Mouse (Mus musculus) kidney, embryonic 16.5 days (tissue): ENCODE measurements around the gene Nr2c2ap. TPM values are rescaled to one million over a fixed set of nuclear protein-coding genes. Genes with fewer than 3 reads are reported as not detected.
A peak's percentile ranks its signal among the peaks of the same experiment; 100 is the strongest.

Experiments
- ATAC-seq: fragments of 200-750 bp; cut with Nextera tagmentation; 2 replicates; pipeline ENCODE4 v1.8.0; 2017; ENCODE audit warnings: moderate TSS enrichment; ENCODE audit not compliant: low FRiP score, low TSS enrichment
- H3K27ac ChIP-seq: fragments of 300-500 bp; sonication (generic); 2 replicates; pipeline ENCODE4 v1.5.1; 2014; ENCODE audit warnings: low read length
- H3K27me3 ChIP-seq: fragments of 300-500 bp; sonication (generic); 2 replicates; pipeline ENCODE4 v1.6.1; 2014; ENCODE audit warnings: low read length, control low read depth, mixed read lengths; ENCODE audit not compliant: insufficient read depth
- H3K36me3 ChIP-seq: fragments of 300-500 bp; sonication (generic); 2 replicates; pipeline ENCODE4 v1.6.1; 2014; ENCODE audit warnings: low read length, control low read depth, mixed read lengths; ENCODE audit not compliant: insufficient read depth
- H3K4me1 ChIP-seq: fragments of 300-500 bp; sonication (generic); 2 replicates; pipeline ENCODE4 v1.6.1; 2014; ENCODE audit warnings: low read length, control low read depth, mixed read lengths; ENCODE audit not compliant: insufficient read depth
- H3K4me2 ChIP-seq: fragments of 300-500 bp; sonication (generic); replicated peaks from 2 replicates; pipeline ENCODE4 v1.6.1; 2014; ENCODE audit warnings: low read depth, low read length
- H3K4me3 ChIP-seq: fragments of 300-500 bp; sonication (generic); 2 replicates; pipeline ENCODE4 v1.5.1; 2014; ENCODE audit warnings: mild to moderate bottlenecking, low read length
- H3K9ac ChIP-seq: fragments of 300-500 bp; sonication (generic); replicated peaks from 2 replicates; pipeline ENCODE4 v1.6.1; 2014; ENCODE audit warnings: low read length
- H3K9me3 ChIP-seq: fragments of 300-500 bp; sonication (generic); 2 replicates; pipeline ENCODE4 v1.6.1; 2016; ENCODE audit warnings: low read length, control low read depth
- WGBS: fragments of 180-500 bp; shearing (Covaris S2); extraction: QIAGEN DNeasy Blood & Tissue Kit; methylation state at CpG from one replicate; pipeline ENCODE4 v1.1.7; 2014; 5-methylcytosine and 5-hydroxymethylcytosine counted together
- polyA plus RNA-seq: library from polyadenylated mRNA; unstranded; fragments of >200 nt; fragmentation: Nextera tagmentation; extraction: Ambion mirVana; gene quantifications from 2 replicates; pipeline ENCODE4 v1.2.1, GENCODE M21; 2015

Nr2c2ap gene
- polyA plus RNA-seq, 1 experiment from 2014 or later, result 35.2 TPM

DNA sequence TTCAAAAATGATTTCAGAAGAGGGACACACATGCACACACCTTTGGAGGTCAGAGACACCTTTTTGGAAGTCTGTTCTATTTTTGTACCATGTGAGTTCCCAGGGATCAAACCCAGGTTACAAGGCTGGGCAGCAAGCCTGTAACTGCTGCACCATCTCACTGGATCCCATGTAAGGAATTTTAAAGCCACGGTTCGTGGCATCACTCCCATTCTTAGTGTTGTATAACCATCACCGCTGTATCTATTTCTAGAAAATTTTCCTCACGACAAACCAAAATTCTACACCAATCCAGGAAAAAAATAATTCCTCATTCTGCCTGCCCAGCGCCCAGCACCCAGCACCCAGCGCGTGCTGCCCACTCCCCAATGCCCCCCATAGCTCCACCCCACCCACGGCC is 31.9 kb upstream of the Nr2c2ap start:
- Histone ChIP-seq H3K36me3 (no peaks in the 10 kb centered on the region), H3K4me2 (no peak overlapping the region), H3K9me3 (no peaks in the 10 kb centered on the region), H3K27ac (no peak overlapping the region), H3K4me1 (no peaks in the 10 kb centered on the region), H3K27me3 (peaks cover 2% of the 10 kb centered on the region; the same call in 1 of the 2 replicates), H3K9ac (no peak overlapping the region), H3K4me3 (no peak overlapping the region)
- ATAC-seq, result no peak
- WGBS, result 65% methylated on average over 8 of the region's 8 CpGs

DNA sequence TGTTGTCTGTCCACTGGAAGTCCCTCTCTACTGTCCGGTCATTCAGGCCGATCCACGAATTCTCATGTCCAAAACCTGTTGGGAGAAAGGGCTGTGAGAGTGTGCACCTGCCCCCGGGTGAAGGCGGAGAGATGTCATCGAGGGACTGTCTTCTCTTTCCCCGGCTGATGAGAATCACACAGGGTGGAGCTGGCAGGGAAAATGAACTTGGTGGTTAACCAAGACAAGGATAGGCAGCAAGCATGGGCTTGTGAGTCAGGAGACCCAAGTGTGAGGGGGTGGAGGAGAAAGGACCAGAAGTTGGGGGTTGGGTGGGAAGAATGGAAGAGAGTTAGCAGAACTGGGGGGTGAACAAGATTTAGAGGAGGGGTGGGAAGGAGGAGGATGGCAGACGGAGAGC is 30.9 kb upstream of the Nr2c2ap start:
- no peak overlapping the region for H3K27ac ChIP-seq
- H3K4me2 ChIP-seq, result no peak overlapping the region
- no peaks in the 10 kb centered on the region for H3K9me3 ChIP-seq
- no peak overlapping the region for H3K9ac ChIP-seq
- WGBS, result 82% methylated on average over 8 of the region's 8 CpGs
- no peaks in the 10 kb centered on the region for H3K36me3 ChIP-seq
- H3K4me1 ChIP-seq, result no peaks in the 10 kb centered on the region
- no peaks in the 10 kb centered on the region for H3K27me3 ChIP-seq
- H3K4me3 ChIP-seq, result no peak overlapping the region
- ATAC-seq, result no peak

DNA sequence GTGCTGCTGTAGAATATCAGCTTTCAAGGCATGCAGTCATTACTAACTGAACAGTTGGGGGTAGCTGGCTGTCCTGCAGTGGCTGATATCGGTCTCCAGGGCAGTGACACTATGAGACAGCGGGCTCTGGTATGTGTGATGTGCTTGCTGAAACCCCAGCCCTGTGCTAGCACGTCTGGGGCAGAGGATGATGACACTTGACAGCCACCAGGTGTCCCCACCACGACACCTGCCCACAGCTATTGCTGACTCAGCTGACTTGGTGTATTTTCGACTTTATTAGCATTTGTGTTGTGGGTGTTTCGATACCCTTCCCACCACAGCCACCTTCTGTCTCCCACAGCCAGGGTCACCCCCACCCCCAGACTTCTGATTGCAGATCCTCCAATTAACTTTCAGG is 26.6 kb upstream of the Nr2c2ap start:
- H3K27ac ChIP-seq, result no peak overlapping the region
- no peak overlapping the region for H3K4me2 ChIP-seq
- H3K36me3 ChIP-seq, result no peaks in the 10 kb centered on the region
- H3K27me3 ChIP-seq, result peaks cover 2% of the 10 kb centered on the region; the same call in 1 of the 2 replicates
- no peak overlapping the region for H3K9ac ChIP-seq
- no peak overlapping the region for H3K4me3 ChIP-seq
- H3K9me3 ChIP-seq, result no peaks in the 10 kb centered on the region
- no peaks in the 10 kb centered on the region for H3K4me1 ChIP-seq
- ATAC-seq, result 0 out of 2 replicates have a peak, but pooled peaks have one; percentile 67
- WGBS, result 13% methylated on average over 6 of the region's 6 CpGs

DNA sequence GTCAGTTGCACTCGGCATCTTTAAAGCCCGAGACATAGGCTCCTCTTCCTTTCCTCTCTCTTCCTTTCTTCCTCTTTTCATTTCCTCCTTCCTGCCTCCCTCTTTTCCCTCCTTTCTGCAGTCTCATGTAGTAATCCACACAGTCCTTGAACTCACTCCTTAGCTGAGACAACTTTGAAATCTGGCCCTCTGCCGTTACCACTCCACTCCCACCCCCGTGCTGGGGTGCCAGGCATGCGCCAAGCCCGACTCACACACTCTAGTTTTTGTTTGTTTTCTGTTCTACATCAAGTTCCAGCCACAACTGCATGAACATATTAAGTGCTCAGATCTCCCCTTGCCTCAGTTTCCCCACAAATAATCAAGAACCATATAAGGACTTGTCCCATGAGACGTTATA is 26.2 kb upstream of the Nr2c2ap start:
- no peak for ATAC-seq
- H3K27ac ChIP-seq, result no peak overlapping the region
- no peak overlapping the region for H3K4me3 ChIP-seq
- no peaks in the 10 kb centered on the region for H3K36me3 ChIP-seq
- H3K27me3 ChIP-seq, result peaks cover 4% of the 10 kb centered on the region; the same call in 1 of the 2 replicates
- no peaks in the 10 kb centered on the region for H3K4me1 ChIP-seq
- no peaks in the 10 kb centered on the region for H3K9me3 ChIP-seq
- H3K9ac ChIP-seq, result no peak overlapping the region
- no peak overlapping the region for H3K4me2 ChIP-seq
- 75% methylated on average over 7 of the region's 7 CpGs for WGBS

DNA sequence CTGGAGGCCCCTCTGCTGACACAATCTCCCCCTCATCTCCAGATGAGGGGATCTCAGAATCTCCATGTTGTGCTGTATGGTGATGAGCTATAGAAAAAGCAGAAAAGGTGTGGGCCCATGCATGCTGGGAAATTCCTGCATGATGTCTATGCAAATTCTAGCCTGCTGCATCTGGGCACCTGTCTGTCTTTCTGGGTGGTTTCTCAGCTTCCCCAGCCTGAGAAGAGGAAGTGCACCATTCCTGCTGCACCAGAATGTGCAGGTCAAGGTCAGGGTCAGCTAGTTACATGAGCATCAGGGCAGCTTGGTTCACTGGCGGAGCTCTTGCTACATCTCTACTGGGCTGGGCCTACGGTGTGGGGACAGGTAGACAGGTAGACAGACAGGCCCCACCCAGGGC is 20.7 kb upstream of the Nr2c2ap start:
- H3K4me1 ChIP-seq, result no peaks in the 10 kb centered on the region
- ATAC-seq, result no peak
- peaks cover 52% of the 10 kb centered on the region for H3K27me3 ChIP-seq
- H3K9ac ChIP-seq, result no peak overlapping the region
- no peak overlapping the region for H3K27ac ChIP-seq
- no peak overlapping the region for H3K4me3 ChIP-seq
- H3K4me2 ChIP-seq, result no peak overlapping the region
- no peaks in the 10 kb centered on the region for H3K36me3 ChIP-seq
- 79% methylated on average over 2 of the region's 2 CpGs for WGBS
- no peaks in the 10 kb centered on the region for H3K9me3 ChIP-seq

DNA sequence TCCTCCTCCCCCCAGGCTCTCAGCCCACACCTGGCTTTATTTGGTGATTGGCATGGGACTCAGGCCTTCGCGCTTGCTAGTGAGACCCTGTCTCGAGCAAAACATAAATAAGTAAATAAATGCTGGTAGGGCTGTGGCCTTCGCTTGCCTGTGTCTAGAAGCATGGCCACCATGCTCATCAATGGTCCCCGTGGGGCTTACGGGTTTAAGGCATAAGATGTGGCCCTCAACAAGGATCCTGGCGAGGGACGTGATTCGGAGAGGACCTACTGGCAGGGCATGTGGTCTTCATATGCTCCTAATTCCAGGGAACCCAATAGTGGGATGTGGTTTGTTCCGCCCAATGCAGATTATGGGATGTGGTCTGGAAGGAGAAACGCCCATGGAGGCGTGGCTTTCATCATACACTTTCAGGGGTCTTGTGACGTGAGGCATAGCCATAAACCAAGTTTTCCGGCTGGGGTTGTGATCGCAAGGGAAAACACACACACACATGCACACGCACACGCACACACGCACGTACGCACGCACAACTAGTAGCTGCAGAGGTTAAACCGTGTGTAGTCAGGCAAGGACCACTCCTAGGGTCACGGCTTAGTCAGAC is 19.8 kb upstream of the Nr2c2ap start:
- ATAC-seq, result no peak; the same call in 1 of the 2 replicates
- Histone ChIP-seq H3K27ac (no peak overlapping the region), H3K4me3 (no peak overlapping the region), H3K36me3 (no peaks in the 10 kb centered on the region), H3K9ac (no peak overlapping the region), H3K9me3 (no peaks in the 10 kb centered on the region), H3K27me3 (peaks cover 52% of the 10 kb centered on the region), H3K4me2 (no peak overlapping the region), H3K4me1 (no peaks in the 10 kb centered on the region)
- 46% methylated on average over 23 of the region's 23 CpGs for WGBS

DNA sequence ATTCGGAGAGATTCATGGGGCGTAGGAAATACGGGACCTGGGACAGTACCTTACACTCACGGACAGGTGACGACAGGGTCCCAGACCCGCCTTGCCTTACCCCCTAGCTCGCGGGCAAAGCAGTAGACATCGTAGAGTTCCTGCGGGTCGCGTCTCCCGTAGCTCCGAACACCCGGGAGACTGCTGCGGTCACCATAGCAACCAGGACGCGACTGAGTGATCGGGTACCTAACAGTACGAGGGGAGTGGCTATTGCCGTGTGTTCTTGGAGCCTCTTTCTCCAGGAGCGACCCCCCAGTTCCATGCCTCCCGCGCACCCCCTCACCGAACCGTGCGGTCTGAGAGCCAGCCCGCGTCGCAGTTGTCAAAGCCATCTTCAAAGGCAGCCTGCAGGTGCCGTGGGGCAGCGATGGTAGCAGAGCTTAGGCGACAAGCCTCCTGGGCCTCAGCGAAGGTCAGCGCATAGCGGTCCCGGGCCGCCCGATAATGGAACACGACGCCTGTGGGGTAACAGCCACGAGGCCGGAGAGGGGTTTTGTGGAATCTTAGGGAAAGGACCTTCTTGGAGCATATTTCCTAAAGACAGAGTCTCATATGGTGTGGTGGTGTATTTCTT is 18.6 kb upstream of the Nr2c2ap start:
- H3K4me1 ChIP-seq, result no peaks in the 10 kb centered on the region
- no peak overlapping the region for H3K9ac ChIP-seq
- H3K4me2 ChIP-seq, result no peak overlapping the region
- H3K27me3 ChIP-seq, result peaks cover 64% of the 10 kb centered on the region
- H3K9me3 ChIP-seq, result no peaks in the 10 kb centered on the region
- ATAC-seq, result no peak
- no peak overlapping the region for H3K27ac ChIP-seq
- whole genome bisulfite sequencing, result 8% methylated on average over 43 of the region's 43 CpGs
- no peak overlapping the region for H3K4me3 ChIP-seq
- H3K36me3 ChIP-seq, result no peaks in the 10 kb centered on the region

DNA sequence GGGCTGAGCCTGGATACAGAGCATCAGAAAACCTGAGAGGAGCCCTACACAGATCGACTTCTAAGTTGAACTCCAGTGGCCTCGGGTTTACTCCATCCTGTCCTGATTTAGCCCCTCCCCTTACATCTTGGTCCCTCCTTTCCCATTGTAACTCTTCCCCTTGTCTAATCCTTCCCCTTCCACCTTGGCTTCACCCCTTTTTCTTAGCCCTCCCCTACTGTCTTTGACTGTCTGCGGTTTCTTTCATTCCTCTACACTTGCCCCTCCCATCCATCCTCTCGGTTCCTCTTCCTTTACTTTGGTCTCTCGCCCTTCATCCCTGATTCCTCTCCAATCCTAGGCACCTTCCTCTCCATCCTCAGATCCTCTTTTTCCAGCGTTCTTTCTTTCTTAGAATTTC is 16.6 kb upstream of the Nr2c2ap start:
- H3K27me3 ChIP-seq, result peaks cover 82% of the 10 kb centered on the region
- 18% methylated on average over 6 of the region's 6 CpGs for WGBS
- no peaks in the 10 kb centered on the region for H3K4me1 ChIP-seq
- no peak overlapping the region for H3K4me2 ChIP-seq
- H3K4me3 ChIP-seq, result no peak overlapping the region
- ATAC-seq, result no peak
- H3K9me3 ChIP-seq, result no peaks in the 10 kb centered on the region
- H3K36me3 ChIP-seq, result no peaks in the 10 kb centered on the region
- H3K9ac ChIP-seq, result no peak overlapping the region
- H3K27ac ChIP-seq, result no peak overlapping the region

DNA sequence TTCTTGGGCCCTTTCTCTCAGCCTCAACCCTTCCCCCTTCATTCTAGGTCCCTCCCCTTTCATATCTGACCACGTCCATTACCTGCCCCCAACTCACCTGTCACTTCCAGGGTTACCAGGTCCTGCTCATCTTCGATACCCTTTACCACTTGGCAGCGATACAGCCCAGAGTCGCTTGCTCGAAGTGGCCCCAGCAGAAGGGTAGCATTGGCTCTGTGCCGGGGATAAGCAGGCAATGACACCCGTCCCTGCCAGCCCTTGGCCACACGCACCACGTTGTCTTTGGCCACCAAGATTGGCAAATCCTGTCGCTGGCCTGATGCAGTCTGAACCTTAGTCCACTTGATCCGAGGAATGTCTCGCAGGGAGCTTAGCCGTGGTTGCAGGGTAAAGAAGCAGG is 16.2 kb upstream of the Nr2c2ap start:
- Histone ChIP-seq H3K36me3 (no peaks in the 10 kb centered on the region), H3K9ac (no peak overlapping the region), H3K9me3 (no peaks in the 10 kb centered on the region), H3K27ac (no peak overlapping the region), H3K4me2 (no peak overlapping the region), H3K4me1 (no peaks in the 10 kb centered on the region), H3K27me3 (peaks cover 83% of the 10 kb centered on the region), H3K4me3 (no peak overlapping the region)
- 71% methylated on average over 13 of the region's 13 CpGs for WGBS
- no peak for ATAC-seq

DNA sequence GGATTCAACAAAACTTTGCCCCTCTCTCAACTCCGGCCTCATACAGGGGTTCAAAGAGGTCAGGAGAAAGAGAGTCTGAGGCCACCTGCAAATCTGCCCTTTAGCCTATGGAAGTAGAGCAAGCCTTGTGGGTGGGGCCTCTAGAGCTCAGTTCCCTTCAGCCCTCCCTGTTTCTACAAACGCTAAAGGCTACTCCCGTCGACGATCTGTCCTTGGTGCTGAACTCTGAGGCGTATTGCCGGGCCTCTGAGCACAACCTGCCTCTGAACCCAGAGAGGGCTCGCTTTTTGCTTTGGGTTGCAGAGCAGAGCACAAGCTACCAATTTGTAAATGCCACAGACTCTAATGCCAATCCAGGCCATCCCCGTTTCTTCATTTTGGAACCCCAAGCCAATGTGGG is 13.5 kb upstream of the Nr2c2ap start:
- WGBS, result 4% methylated on average over 9 of the region's 9 CpGs
- no peaks in the 10 kb centered on the region for H3K9me3 ChIP-seq
- peaks cover 73% of the 10 kb centered on the region for H3K27me3 ChIP-seq
- ATAC-seq, result no peak; the same call in 1 of the 2 replicates
- no peak overlapping the region for H3K4me3 ChIP-seq
- no peak overlapping the region for H3K4me2 ChIP-seq
- no peak overlapping the region for H3K27ac ChIP-seq
- peaks cover 5% of the 10 kb centered on the region for H3K4me1 ChIP-seq
- H3K9ac ChIP-seq, result no peak overlapping the region
- H3K36me3 ChIP-seq, result no peaks in the 10 kb centered on the region
